Mouse (Mus musculus): ENCODE data around the gene Cers5. TPM values are rescaled to one million over a fixed set of nuclear protein-coding genes. Genes with fewer than 3 reads are reported as not detected.
"Not testable (repeated sequence)": the region's sequence is repeated elsewhere in the genome, so short reads cannot be mapped to it uniquely, and the experiment has no call there.

Cers5 gene
- 77.0 and 78.7 TPM in 2 replicates for polyA plus RNA-seq (2014; fragmentation: Nextera tagmentation; extraction: Ambion mirVana)

DNA sequence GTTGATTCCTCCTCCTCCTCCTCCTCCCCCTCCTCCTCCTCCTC lies at the start of gene Cers5:
Gene Cers5 (minus strand): TSS at position 5 of the 44 bp plus-strand sequence.
- peak within 1 kb of the TSS; percentile 65 for H3K4me2 ChIP-seq (replicated peaks; ENCODE audit: low read depth, low read length)
- H3K9me3 ChIP-seq (ENCODE audit: control insufficient read depth, low read depth, low read length); H3K27me3 ChIP-seq (ENCODE audit: control insufficient read depth, insufficient read depth, low read length); H3K36me3 ChIP-seq (ENCODE audit: control insufficient read depth, insufficient read depth, low read length); ATAC-seq (ENCODE audit: insufficient number of reproducible peaks, insufficient read depth, low FRiP score, low read depth): not testable (repeated sequence)
- H3K4me3 ChIP-seq (ENCODE audit: low read depth, low read length), result peak within 1 kb of the TSS; percentile 91
- H3K4me1 ChIP-seq (ENCODE audit: control insufficient read depth, insufficient read depth, low read length), result peaks cover 16% of the 10 kb centered on the region
- peak within 1 kb of the TSS; percentile 81 for H3K9ac ChIP-seq (replicated peaks; ENCODE audit: low read depth, low read length)
- peak within 1 kb of the TSS; percentile 95 for H3K27ac ChIP-seq (ENCODE audit: low read length)

GRCm38 (mm10) chr15:99819621-99820279 lies 47.1 kb upstream of the Cers5 start:
- Histone ChIP-seq H3K4me3 (ENCODE audit: low read depth, low read length) (peak overlapping the region; percentile 48), H3K36me3 (ENCODE audit: control insufficient read depth, insufficient read depth, low read length) (peaks cover 7% of the 10 kb centered on the region; the same call in 1 of the 2 replicates), H3K27ac (ENCODE audit: low read length) (peak overlapping the region; percentile 98), H3K27me3 (ENCODE audit: control insufficient read depth, insufficient read depth, low read length) (no peaks in the 10 kb centered on the region), H3K4me1 (ENCODE audit: control insufficient read depth, insufficient read depth, low read length) (0 out of 2 replicates have a peak, but pooled peaks cover 3% of the 10 kb centered on the region), H3K9ac (replicated peaks; ENCODE audit: low read depth, low read length) (peak overlapping the region; percentile 60), H3K9me3 (ENCODE audit: control insufficient read depth, low read depth, low read length) (no peaks in the 10 kb centered on the region), H3K4me2 (replicated peaks; ENCODE audit: low read depth, low read length) (peak overlapping the region; percentile 68)
- no peak for ATAC-seq (ENCODE audit: insufficient number of reproducible peaks, insufficient read depth, low FRiP score, low read depth)
- 31% methylated on average over 14 of the region's 14 CpGs for WGBS

DNA sequence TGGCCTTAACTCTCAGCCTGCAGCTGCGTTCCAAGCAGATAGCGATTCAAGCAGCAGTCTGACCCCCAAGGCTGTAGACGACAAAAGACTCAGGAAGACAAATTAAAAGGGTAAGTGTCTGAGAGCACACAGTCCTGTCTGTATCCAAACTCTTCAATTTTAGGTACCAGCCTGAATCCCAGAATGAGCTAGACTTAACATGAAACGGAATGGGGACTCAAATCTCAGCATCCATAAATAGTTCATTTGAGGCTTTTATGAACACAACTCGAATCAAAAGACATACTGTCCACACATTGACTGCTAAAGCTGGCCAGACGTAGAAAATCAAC lies 46.4 kb upstream of the Cers5 start:
- peak overlapping the region; percentile 48 for H3K4me3 ChIP-seq (ENCODE audit: low read depth, low read length)
- no peaks in the 10 kb centered on the region for H3K27me3 ChIP-seq (ENCODE audit: control insufficient read depth, insufficient read depth, low read length)
- 0 out of 2 replicates have a peak, but pooled peaks cover 3% of the 10 kb centered on the region for H3K4me1 ChIP-seq (ENCODE audit: control insufficient read depth, insufficient read depth, low read length)
- peak overlapping the region; percentile 98 for H3K27ac ChIP-seq (ENCODE audit: low read length)
- H3K4me2 ChIP-seq (replicated peaks; ENCODE audit: low read depth, low read length), result peak overlapping the region; percentile 68
- H3K9me3 ChIP-seq (ENCODE audit: control insufficient read depth, low read depth, low read length), result no peaks in the 10 kb centered on the region
- 17% methylated on average over 6 of the region's 6 CpGs for WGBS
- H3K36me3 ChIP-seq (ENCODE audit: control insufficient read depth, insufficient read depth, low read length), result peaks cover 7% of the 10 kb centered on the region; the same call in 1 of the 2 replicates
- ATAC-seq (ENCODE audit: insufficient number of reproducible peaks, insufficient read depth, low FRiP score, low read depth), result no peak
- peak overlapping the region; percentile 60 for H3K9ac ChIP-seq (replicated peaks; ENCODE audit: low read depth, low read length)

DNA sequence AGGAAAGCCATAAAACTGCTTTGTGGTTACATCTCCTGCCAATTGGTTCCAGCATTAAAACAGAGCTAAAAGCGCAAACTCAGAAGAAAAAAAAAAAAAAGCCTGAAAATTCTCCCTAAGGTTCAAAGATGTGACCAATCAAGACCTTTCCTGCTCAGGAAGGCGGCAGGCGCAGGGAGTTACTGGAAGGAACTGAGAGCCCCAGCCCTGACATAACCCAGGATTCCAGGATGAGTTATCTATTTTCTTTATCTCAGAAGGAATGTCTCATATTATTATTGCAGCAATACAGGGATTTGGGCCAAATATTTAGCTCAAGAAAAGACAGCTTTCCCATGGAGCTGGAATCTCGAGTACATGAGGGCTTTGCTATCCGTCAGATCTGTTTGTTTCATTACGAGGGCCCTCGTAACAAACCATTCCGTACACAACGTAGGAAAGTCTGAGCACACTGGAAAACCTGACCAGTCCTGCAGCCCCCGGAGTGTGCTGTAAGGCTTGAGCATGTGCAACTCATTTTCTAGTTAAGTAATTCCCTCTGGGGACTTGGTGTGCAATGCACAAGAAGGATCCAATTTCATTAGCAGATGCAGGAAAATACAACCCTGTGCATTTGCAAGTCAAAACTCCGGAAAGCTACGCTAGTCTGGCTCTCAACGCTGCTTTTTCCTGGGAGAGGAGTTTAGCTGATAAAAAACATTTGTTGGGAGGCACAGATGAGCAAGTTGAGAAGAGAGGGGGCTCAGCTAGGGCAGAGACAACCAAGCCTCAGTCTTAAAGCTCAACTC lies 45.8 kb upstream of the Cers5 start:
- 13% methylated on average over 13 of the region's 13 CpGs for WGBS
- ATAC-seq (ENCODE audit: insufficient number of reproducible peaks, insufficient read depth, low FRiP score, low read depth), result peak; percentile 39

GRCm38 (mm10) chr15:99817343-99818235 lies 44.9 kb upstream of the Cers5 start:
- Histone ChIP-seq H3K27ac (ENCODE audit: low read length) (peak overlapping the region; percentile 98), H3K9me3 (ENCODE audit: control insufficient read depth, low read depth, low read length) (no peaks in the 10 kb centered on the region), H3K4me1 (ENCODE audit: control insufficient read depth, insufficient read depth, low read length) (0 out of 2 replicates have a peak, but pooled peaks cover 4% of the 10 kb centered on the region), H3K9ac (replicated peaks; ENCODE audit: low read depth, low read length) (peak overlapping the region; percentile 60; the same call in 1 of the 2 replicates), H3K36me3 (ENCODE audit: control insufficient read depth, insufficient read depth, low read length) (peaks cover 14% of the 10 kb centered on the region; the same call in 1 of the 2 replicates), H3K4me2 (replicated peaks; ENCODE audit: low read depth, low read length) (peak overlapping the region; percentile 68), H3K27me3 (ENCODE audit: control insufficient read depth, insufficient read depth, low read length) (no peaks in the 10 kb centered on the region), H3K4me3 (ENCODE audit: low read depth, low read length) (peak overlapping the region; percentile 48)
- peak; percentile 39; the same call in 1 of the 2 replicates for ATAC-seq (ENCODE audit: insufficient number of reproducible peaks, insufficient read depth, low FRiP score, low read depth)
- 27% methylated on average over 8 of the region's 8 CpGs for WGBS

More for the DNA sequence above, 45.8 kb upstream of the Cers5 start:
- 0 out of 2 replicates have a peak, but pooled peaks cover 3% of the 10 kb centered on the region for H3K4me1 ChIP-seq (ENCODE audit: control insufficient read depth, insufficient read depth, low read length)
- H3K36me3 ChIP-seq (ENCODE audit: control insufficient read depth, insufficient read depth, low read length), result peaks cover 11% of the 10 kb centered on the region; the same call in 1 of the 2 replicates
- peak overlapping the region; percentile 48 for H3K4me3 ChIP-seq (ENCODE audit: low read depth, low read length)
- peak overlapping the region; percentile 98 for H3K27ac ChIP-seq (ENCODE audit: low read length)
- H3K4me2 ChIP-seq (replicated peaks; ENCODE audit: low read depth, low read length), result peak overlapping the region; percentile 68
- no peaks in the 10 kb centered on the region for H3K9me3 ChIP-seq (ENCODE audit: control insufficient read depth, low read depth, low read length)
- H3K27me3 ChIP-seq (ENCODE audit: control insufficient read depth, insufficient read depth, low read length), result no peaks in the 10 kb centered on the region
- peak overlapping the region; percentile 60 for H3K9ac ChIP-seq (replicated peaks; ENCODE audit: low read depth, low read length)

- no peak overlapping the region for H3K4me3 ChIP-seq (ENCODE audit: low read depth, low read length)
- H3K9ac ChIP-seq (replicated peaks; ENCODE audit: low read depth, low read length), result no peak overlapping the region
- 0 out of 2 replicates have a peak, but pooled peaks cover 2% of the 10 kb centered on the region for H3K4me1 ChIP-seq (ENCODE audit: control insufficient read depth, insufficient read depth, low read length)
- H3K9me3 ChIP-seq (ENCODE audit: control insufficient read depth, low read depth, low read length), result no peaks in the 10 kb centered on the region
- 95% methylated on average over 4 of the region's 4 CpGs for WGBS
- ATAC-seq (ENCODE audit: insufficient number of reproducible peaks, insufficient read depth, low FRiP score, low read depth), result no peak
- peaks cover 14% of the 10 kb centered on the region; the same call in 1 of the 2 replicates for H3K36me3 ChIP-seq (ENCODE audit: control insufficient read depth, insufficient read depth, low read length)
- no peaks in the 10 kb centered on the region for H3K27me3 ChIP-seq (ENCODE audit: control insufficient read depth, insufficient read depth, low read length)
- no peak overlapping the region for H3K4me2 ChIP-seq (replicated peaks; ENCODE audit: low read depth, low read length)
- no peak overlapping the region for H3K27ac ChIP-seq (ENCODE audit: low read length)
Observed at GRCm38 (mm10) chr15:99815999-99816398, 43.3 kb upstream of the Cers5 start.

DNA sequence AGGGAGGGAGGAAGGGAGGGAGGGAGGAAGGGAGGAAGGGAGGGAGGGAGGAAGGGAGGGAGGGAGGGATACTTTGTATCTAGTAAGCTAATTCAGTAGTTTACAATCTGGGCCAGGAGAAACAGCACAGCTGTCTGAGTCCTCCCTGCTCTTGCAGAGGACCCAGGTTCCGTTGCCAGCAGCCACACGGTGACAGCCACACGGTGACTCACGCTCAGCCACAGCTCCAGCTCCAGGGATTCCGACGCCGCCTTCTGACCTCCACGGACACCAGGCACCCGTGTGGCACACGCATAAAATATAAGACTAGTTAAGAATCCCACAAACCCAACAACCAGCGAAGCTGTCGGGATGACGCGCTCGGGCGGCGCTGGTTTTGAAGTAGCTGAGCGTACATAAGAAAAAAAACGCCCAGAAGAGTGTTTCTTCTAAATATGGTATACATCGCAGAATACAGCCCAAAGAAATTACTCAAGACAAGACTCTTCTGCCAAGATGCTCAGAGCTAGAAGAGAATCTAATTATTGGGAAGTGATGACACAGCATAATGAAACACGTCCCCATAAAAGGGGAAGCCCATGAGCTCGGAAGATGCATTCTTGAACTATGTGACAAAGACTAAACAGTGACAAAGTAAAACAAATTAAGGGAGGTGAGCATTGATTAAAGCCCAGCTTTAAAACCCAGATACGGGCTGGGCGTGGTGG lies 42.0 kb upstream of the Cers5 start:
- no peaks in the 10 kb centered on the region for H3K27me3 ChIP-seq (ENCODE audit: control insufficient read depth, insufficient read depth, low read length)
- 0 out of 2 replicates have a peak, but pooled peaks cover 2% of the 10 kb centered on the region for H3K4me1 ChIP-seq (ENCODE audit: control insufficient read depth, insufficient read depth, low read length)
- 90% methylated on average over 24 of the region's 24 CpGs for WGBS
- no peaks in the 10 kb centered on the region for H3K9me3 ChIP-seq (ENCODE audit: control insufficient read depth, low read depth, low read length)
- peaks cover 14% of the 10 kb centered on the region; the same call in 1 of the 2 replicates for H3K36me3 ChIP-seq (ENCODE audit: control insufficient read depth, insufficient read depth, low read length)
- no peak overlapping the region for H3K27ac ChIP-seq (ENCODE audit: low read length)
- no peak overlapping the region for H3K9ac ChIP-seq (replicated peaks; ENCODE audit: low read depth, low read length)
- no peak for ATAC-seq (ENCODE audit: insufficient number of reproducible peaks, insufficient read depth, low FRiP score, low read depth)
- H3K4me2 ChIP-seq (replicated peaks; ENCODE audit: low read depth, low read length), result no peak overlapping the region
- H3K4me3 ChIP-seq (ENCODE audit: low read depth, low read length), result no peak overlapping the region

GRCm38 (mm10) chr15:99813639-99814038 lies 41.0 kb upstream of the Cers5 start:
- 93% methylated on average over 6 of the region's 6 CpGs for WGBS
- no peak for ATAC-seq (ENCODE audit: insufficient number of reproducible peaks, insufficient read depth, low FRiP score, low read depth)
- H3K36me3 ChIP-seq (ENCODE audit: control insufficient read depth, insufficient read depth, low read length), result peaks cover 17% of the 10 kb centered on the region; the same call in 1 of the 2 replicates

More at GRCm38 (mm10) chr15:99813639-99814038, 41.0 kb upstream of the Cers5 start:
- no peak overlapping the region for H3K4me2 ChIP-seq (replicated peaks; ENCODE audit: low read depth, low read length)
- H3K4me1 ChIP-seq (ENCODE audit: control insufficient read depth, insufficient read depth, low read length), result 0 out of 2 replicates have a peak, but pooled peaks cover 2% of the 10 kb centered on the region
- no peak overlapping the region for H3K27ac ChIP-seq (ENCODE audit: low read length)
- no peaks in the 10 kb centered on the region for H3K9me3 ChIP-seq (ENCODE audit: control insufficient read depth, low read depth, low read length)
- no peaks in the 10 kb centered on the region for H3K27me3 ChIP-seq (ENCODE audit: control insufficient read depth, insufficient read depth, low read length)
- H3K9ac ChIP-seq (replicated peaks; ENCODE audit: low read depth, low read length), result no peak overlapping the region
- H3K4me3 ChIP-seq (ENCODE audit: low read depth, low read length), result no peak overlapping the region
